Mouse (Mus musculus) testis, postnatal 14 days (tissue): ENCODE measurements at regions not wholly inside any gene's neighbourhood (a gene's known extent, or its start where the extent isn't known, plus 50 kb on each side); places are given as distances from the start of the nearest gene placed in this dataset.

Source experiments
- DNase-seq: peaks from one replicate; pipeline ENCODE4 v3.0.0; 2021; ENCODE audit warnings: low spot score

DNA sequence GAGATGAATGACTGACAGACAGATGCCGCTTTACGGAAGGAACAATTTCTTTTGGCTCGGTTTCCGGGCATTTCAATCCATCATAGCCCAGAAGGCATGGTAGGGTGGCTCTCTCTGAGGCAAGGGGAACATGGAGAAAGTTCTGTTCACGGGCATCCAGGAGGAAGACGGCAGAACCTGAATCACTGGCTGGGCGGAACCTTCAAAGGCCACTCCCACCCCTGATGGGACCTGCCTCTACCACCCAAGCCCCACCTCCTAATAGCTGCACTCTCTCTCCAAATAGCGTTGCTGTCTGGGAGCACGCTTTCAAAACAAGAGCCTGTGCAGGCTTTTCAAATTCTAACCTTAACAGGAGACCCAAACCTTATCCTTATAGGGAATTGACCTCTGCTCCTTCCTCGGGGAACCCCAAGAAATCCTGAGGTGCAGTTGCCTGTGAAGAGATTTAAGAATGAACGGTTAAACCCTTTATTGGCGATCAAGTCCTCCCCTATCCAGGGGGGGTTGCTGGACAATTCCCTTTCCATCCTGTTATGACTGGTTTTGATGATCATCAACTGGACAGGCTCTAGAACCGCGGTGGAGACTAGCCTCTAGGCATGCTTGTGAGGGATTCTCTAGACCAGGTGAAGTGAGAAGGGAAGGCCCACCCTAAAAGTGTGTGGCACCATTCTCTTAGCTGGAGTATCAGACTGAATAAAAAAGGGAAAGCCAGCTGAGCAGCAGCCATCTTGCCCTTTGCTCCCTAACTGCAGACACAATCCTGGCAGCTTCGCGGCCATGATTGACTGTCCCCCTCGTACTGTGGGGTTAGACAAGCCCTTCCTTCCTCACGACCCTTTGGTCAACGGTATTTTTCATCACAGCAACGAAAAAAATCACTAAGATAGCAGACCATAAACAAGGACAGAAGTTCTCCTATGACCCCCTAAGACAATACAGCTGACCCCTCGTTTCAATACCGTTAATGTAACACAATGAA is 184.5 kb upstream of the Dyrk2 start:
- no peak for DNase-seq

GRCm38 (mm10) chr10:119052441-119053041 is 182.5 kb upstream of the Dyrk2 start:
- no peak for DNase-seq

- DNase-seq = no peak
Measured at GRCm38 (mm10) chr10:119051598-119051997, 181.6 kb upstream of the Dyrk2 start.

DNA sequence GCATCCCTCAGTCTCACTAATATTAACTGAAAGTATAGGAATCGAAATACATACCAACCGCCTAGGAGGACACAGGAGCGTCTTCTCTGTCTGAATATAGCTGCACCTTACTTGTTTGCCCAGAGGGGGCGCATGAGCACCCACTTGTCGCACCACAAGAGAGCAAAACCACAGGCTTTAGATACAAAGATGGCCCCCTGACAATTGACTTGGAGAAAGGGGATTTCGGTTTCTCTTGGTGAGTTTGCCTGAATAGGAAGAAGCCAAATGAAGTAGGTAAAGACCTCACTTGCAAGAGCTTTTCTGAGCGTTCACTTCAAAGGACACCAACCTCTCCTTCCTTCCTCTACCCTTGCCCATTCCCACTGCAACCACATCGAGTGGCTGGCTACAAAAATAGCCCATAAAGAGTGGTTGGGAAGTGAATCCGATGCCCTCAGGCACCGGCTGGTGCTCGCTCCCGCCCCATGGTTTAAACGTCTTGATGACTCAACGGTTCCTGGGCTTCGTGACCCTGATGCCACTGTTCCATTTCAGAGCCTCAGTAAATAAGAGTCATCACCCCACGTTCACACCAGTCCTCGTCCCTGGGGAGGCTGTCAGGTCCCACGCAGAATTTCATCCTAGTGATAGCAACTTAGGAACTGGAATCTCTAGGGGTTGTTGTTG is 180.1 kb upstream of the Dyrk2 start:
- no peak for DNase-seq

DNA sequence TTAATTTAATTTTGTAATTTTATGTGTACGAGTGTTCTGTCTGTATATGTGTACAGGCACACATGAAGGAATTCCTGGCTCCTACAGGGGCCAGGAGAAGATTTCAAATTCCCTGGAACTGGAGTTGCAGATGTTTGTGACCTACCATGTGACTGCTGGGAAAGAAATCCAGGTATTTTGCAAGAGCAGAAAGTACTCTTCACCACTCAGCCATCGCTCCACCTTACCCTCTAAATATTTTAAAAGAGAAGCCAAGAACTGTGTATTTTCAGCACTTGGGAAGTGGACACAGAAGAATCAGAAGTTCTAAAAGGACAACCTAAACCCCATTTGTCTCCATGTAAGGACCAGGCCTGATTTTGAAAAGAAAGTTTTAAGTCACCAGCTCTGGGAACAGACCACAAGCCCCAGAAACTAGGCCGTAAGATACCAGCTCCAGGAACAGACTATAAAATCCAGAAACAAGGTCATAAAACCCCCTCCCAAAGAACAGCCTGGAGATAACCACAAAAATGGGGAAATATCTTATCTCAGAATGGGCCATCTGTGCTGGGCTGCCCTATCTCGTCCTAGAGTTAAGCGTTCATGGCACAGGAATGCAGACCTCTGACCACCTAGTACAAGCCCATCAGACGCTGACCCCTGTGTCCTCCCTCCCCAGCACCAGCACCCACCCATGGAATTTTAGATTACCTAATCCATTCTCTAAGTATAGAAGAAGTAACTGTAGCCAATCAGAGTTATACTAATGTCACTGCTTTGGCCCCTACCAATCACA is 178.8 kb upstream of the Dyrk2 start:
- DNase-seq = no peak

GRCm38 (mm10) chr10:119045059-119045458 is 175.1 kb upstream of the Dyrk2 start:
- no peak for DNase-seq

DNA sequence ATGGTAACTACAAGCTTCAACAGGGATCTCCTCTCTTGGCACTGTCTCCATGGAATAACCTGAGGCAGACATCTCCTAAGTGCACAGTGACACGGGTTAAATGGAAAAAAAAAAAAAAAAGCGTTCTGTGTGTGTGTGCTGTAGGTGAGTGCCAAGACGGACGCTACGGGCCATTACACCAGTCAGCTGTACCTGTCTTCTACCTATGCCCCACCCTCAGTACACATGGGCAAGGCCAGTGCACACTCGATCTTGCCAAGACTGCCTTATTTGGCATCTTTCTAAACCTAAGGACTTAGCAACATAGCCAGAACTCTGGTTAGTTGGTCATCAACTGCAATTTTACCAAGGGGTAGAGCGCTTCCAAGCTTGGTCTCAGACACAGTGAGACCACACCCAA is 173.1 kb upstream of the Dyrk2 start:
- no peak for DNase-seq

- no peak for DNase-seq
Measured at GRCm38 (mm10) chr10:119040205-119040604, 170.2 kb upstream of the Dyrk2 start.

DNA sequence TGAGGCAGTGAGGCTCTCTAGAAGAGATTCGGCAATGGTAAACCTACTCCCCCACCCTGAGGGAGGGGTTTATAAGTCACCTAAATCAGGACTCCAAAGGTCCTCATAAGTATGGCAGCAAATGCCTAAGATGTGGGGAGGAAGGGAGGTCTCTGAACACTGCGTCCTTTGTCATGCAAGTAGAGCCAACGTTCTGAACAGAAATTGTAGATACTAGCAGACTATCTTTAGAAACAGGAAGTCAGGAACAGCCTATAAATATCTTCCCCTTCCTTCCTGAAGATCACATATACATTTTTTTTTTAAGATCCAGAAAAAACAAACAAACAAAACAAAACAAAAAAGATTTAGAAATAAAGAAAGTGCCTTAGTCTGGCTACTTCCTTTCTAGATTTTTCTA is 169.7 kb upstream of the Dyrk2 start:
- no peak for DNase-seq

GRCm38 (mm10) chr10:119038991-119039390 is 169.0 kb upstream of the Dyrk2 start:
- DNase-seq = no peak

- no peak for DNase-seq
Measured at GRCm38 (mm10) chr10:119037781-119038180, 167.8 kb upstream of the Dyrk2 start.

- DNase-seq = no peak
Measured at GRCm38 (mm10) chr10:119035863-119036262, 165.9 kb upstream of the Dyrk2 start.

GRCm38 (mm10) chr10:119034396-119034795 is 164.4 kb upstream of the Dyrk2 start:
- no peak for DNase-seq

DNA sequence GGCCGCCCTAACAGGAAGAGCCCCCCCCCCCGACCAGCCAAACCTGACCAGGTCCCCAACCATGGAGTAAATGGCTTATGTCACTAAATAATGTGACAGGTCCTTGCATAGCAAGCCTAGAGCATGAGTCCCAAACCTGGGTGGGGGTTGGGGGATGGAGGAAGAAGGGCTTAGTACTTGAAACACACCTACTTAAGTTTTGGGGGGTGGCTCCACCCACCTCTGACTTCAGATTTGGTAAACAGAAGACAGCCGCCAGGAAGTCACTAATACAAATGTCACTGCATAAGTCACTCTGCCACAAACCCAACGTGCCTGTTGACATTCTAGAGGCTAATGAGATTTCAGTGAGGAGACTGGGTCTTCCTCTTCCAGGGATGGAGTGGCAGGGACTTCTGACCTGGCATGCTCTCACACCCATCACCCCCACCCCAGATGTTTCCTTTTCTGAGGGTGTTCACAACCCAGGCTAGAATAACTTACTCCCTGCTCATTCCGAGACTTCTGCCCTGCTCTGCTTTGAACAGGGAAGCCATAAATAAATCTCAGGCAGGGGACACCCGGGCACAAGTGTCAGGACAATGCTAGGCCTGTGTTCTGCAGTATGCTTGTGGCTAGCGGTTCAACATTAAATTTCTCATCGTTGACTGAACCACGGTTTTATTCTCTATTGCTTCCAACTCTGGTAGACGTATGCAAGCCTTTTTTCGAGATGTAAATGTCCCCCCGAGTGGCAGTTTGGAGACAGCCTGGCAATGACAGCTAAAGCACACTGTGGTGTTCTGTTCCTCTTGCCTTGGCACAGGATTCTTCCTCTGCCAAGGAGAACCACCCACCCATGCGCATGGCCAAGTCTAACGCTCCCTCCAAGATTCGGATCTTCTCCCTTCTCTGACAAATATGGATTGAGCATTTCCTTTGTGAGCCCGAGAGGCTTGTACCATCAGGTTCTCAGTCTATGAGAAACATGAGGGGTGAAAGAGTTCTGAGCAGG is 161.6 kb upstream of the Dyrk2 start:
- no peak for DNase-seq

DNA sequence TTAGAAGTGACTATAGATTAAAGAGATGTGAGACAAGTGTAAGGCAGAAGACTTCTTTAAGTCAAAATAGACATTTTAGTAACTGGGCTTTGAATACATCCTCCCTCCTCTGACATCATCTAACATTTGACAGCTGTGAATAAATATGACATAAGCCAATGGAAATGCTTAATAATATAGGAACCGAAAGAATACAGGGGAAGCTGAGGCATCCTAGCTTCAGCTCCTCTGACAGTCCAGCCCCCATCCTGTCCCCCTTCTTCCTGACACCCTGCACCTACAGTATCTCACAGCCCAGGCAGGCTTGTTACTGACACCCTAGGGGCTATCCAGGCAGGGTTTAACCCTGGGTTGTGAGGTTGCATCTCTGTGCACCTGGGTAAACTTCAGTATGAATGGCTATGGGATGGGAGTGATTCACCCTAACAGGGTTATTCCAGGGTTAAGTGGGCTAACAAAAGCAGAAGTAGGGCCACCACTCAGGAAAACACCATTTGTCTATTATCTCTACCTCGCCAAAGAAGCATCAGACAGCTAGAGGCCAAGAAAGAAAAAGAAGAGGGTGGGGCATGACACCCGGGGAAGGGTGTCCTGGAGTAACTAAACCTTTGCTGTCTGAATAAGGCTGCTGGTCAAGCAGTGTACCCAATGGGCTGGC is 158.6 kb upstream of the Dyrk2 start:
- no peak for DNase-seq

DNA sequence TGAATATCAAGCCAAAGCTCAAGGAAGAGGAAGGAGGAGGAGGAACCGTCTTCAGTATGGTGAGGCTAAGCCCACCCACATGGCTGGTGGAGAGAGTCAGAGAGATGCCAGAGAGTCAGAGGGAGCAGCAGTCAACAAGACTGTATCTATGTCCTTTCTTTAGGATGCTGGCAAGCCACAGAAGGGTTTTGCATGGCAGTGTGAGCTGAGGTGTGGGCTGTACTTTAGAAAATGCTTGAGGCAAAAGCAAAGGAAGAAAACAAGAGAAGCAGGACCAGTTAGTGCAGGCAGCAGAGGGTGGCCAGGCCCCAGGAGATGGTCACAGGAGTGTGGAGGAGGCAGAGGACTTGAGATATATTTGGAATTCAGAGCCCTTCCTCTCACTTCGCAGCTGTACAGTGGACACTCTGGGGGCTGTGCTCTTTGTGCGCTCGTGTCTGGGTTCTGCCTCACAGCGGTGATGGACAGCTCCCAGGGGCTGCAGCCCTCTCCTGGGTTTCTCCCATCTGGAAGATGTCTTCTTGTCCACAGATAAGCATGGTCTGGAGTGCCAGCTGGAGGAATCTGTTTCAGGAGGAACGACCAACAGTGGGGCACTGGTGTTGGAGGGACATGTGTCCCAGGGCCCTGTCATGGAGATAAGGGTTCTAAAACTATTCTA is 157.4 kb upstream of the Dyrk2 start:
- no peak for DNase-seq

- no peak for DNase-seq
Measured at GRCm38 (mm10) chr10:119026291-119026690, 156.3 kb upstream of the Dyrk2 start.

GRCm38 (mm10) chr10:119024425-119024824 is 154.4 kb upstream of the Dyrk2 start:
- no peak for DNase-seq

GRCm38 (mm10) chr10:119019082-119019481 is 149.1 kb upstream of the Dyrk2 start:
- no peak for DNase-seq

DNA sequence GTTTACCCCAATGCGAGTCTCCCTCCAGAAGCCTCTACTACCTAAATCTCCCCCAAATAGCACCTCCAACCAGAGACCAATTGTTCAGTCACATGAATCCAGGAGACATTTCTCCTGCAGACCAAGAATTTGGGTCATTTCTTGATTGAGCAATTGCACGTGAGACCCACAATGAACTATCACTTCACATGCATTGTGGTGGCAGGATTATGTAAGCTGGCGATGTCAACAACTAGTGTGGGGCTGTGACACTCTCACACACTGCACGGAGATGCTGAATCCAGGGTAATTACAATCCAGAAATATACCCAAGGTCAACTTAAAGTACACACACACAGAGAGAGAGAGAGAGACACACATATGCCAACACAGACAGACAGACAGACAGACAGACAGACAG is 148.5 kb upstream of the Dyrk2 start:
- no peak for DNase-seq
